Mouse (Mus musculus) midbrain, postnatal 0 days (tissue): ENCODE measurements around the gene Esr1. TPM values are rescaled to one million over a fixed set of nuclear protein-coding genes. Genes with fewer than 3 reads are reported as not detected.

Source experiments
- ATAC-seq: fragments of 200-750 bp; cut with Nextera tagmentation; 2 replicates; pipeline ENCODE4 v1.8.0; 2017; ENCODE audit warnings: moderate number of reproducible peaks, mild to moderate bottlenecking, moderate TSS enrichment, moderate library complexity; ENCODE audit not compliant: low FRiP score
- DNase-seq: peaks from one replicate; pipeline ENCODE4 v3.0.0-alpha.2; 2015; ENCODE audit warnings: low spot score
- H3K27ac ChIP-seq: fragments of 300-500 bp; sonication (generic); 2 replicates; pipeline ENCODE4 v1.5.1; 2014; ENCODE audit warnings: low read depth, mild to moderate bottlenecking, low read length, mixed read lengths
- H3K27me3 ChIP-seq: fragments of 300-500 bp; sonication (generic); 2 replicates; pipeline ENCODE4 v1.6.1; 2014; ENCODE audit warnings: low read length, control low read depth, mixed read lengths; ENCODE audit not compliant: insufficient read depth
- H3K36me3 ChIP-seq: fragments of 300-500 bp; sonication (generic); 2 replicates; pipeline ENCODE4 v1.6.1; 2014; ENCODE audit warnings: low read length, control low read depth, mixed read lengths; ENCODE audit not compliant: insufficient read depth
- H3K4me1 ChIP-seq: fragments of 300-500 bp; sonication (generic); 2 replicates; pipeline ENCODE4 v1.6.1; 2014; ENCODE audit warnings: mild to moderate bottlenecking, control low read depth, antibody characterized with exemption, low read length, mixed read lengths; ENCODE audit not compliant: insufficient read depth
- H3K4me2 ChIP-seq: fragments of 300-500 bp; sonication (generic); 2 replicates; pipeline ENCODE4 v1.6.1; 2014; ENCODE audit warnings: low read depth, mild to moderate bottlenecking, low read length, mixed read lengths; ENCODE audit not compliant: poor library complexity, severe bottlenecking
- H3K4me3 ChIP-seq: fragments of 300-500 bp; sonication (generic); 2 replicates; pipeline ENCODE4 v1.5.1; 2014; ENCODE audit warnings: low read depth, mild to moderate bottlenecking, low read length, moderate library complexity
- H3K9ac ChIP-seq: fragments of 300-500 bp; sonication (generic); replicated peaks from 2 replicates; pipeline ENCODE4 v1.6.1; 2014; ENCODE audit warnings: mild to moderate bottlenecking, low read length, moderate library complexity, mixed read lengths; ENCODE audit not compliant: poor library complexity, severe bottlenecking
- H3K9me3 ChIP-seq: fragments of 300-500 bp; sonication (generic); 2 replicates; pipeline ENCODE4 v1.6.1; 2016; ENCODE audit warnings: low read length, control low read depth
- CTCF ChIP-seq: IDR thresholded peaks from 2 replicates; pipeline ENCODE4 v1.5.1; 2016; ENCODE audit warnings: antibody characterized with exemption, mild to moderate bottlenecking
- WGBS: fragments of 180-500 bp; shearing (Covaris S2); extraction: QIAGEN DNeasy Blood & Tissue Kit; methylation state at CpG from one replicate; pipeline ENCODE4 v1.1.7; 2014; 5-methylcytosine and 5-hydroxymethylcytosine counted together
- polyA plus RNA-seq: library from polyadenylated mRNA; unstranded; fragments of >200 nt; fragmentation: Nextera tagmentation; extraction: Ambion mirVana; gene quantifications from 2 replicates; pipeline ENCODE4 v1.2.1, GENCODE M21; 2015
- total RNA-seq: library from RNA; depleted of rRNA; stranded (reverse); fragments of >200 nt; gene quantifications from 2 replicates; pipeline ENCODE4 v1.2.3, GENCODE M21; 2014; rRNA removed

The Esr1 gene
- total and polyA plus RNA-seq, 2 experiments from 2014 or later = 0.71 to 0.84 TPM

DNA sequence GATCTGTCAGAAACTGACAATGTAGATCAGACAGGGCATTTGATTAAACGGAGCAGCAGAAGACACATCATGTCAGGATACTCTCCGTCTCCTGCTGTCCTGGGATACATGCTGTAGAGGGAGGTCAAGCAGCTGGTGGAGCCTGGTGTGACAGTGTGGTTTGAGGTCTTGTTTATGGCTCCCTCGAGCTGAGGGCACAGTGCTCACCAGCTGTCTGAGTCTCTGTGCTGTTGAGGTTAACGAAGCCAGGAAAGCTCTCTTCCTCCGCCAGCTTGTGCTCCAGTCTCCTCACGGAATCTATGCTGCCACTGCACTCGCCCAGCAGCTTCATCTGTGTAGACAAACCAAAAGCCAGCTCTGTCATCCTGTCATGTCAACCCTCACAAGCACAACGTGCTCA, 429.9 kb downstream of the Esr1 start:
- H3K4me1 ChIP-seq = no peaks in the 10 kb centered on the region
- WGBS = 79% methylated on average over 8 of the region's 8 CpGs
- no peak for TF ChIP-seq CTCF
- H3K9me3 ChIP-seq = no peaks in the 10 kb centered on the region
- H3K9ac ChIP-seq = no peak overlapping the region
- H3K36me3 ChIP-seq = peaks cover 61% of the 10 kb centered on the region
- H3K4me3 ChIP-seq = no peak overlapping the region
- ATAC-seq = no peak
- H3K27me3 ChIP-seq = no peaks in the 10 kb centered on the region
- H3K4me2 ChIP-seq = no peak overlapping the region
- no peak for DNase-seq
- no peak overlapping the region for H3K27ac ChIP-seq

DNA sequence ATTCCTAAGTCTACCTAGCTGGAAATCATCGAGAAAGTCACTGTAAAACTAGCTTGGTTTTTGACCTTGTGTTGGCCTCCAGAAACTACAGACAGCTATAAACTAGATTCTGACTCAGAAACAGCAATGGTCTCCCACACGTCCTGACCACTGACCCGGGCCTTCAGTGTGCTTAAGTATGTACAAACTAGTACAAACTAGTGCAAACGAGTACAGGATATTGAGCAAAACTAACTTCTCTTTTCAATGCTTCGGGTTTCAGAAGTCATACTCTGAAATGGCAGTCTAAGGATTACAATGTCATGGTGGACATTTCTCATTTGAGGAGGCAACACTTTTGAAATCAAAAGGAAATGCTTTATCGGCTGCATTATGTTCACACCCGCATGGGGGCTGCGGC, 433.1 kb downstream of the Esr1 start:
- Histone ChIP-seq H3K9ac (no peak overlapping the region), H3K4me1 (no peaks in the 10 kb centered on the region), H3K4me3 (no peak overlapping the region), H3K36me3 (peaks cover 67% of the 10 kb centered on the region), H3K27ac (no peak overlapping the region), H3K27me3 (no peaks in the 10 kb centered on the region), H3K4me2 (no peak overlapping the region), H3K9me3 (no peaks in the 10 kb centered on the region)
- TF ChIP-seq CTCF = no peak
- no peak for DNase-seq
- 92% methylated on average over 8 of the region's 8 CpGs for WGBS
- no peak for ATAC-seq

GRCm38 (mm10) chr10:5045213-5045612, 433.8 kb downstream of the Esr1 start:
- Histone ChIP-seq H3K36me3 (peaks cover 61% of the 10 kb centered on the region), H3K4me1 (no peaks in the 10 kb centered on the region), H3K27ac (no peak overlapping the region), H3K4me3 (no peak overlapping the region), H3K9ac (no peak overlapping the region), H3K9me3 (no peaks in the 10 kb centered on the region), H3K4me2 (no peak overlapping the region), H3K27me3 (no peaks in the 10 kb centered on the region)
- WGBS = 79% methylated on average over 7 of the region's 7 CpGs
- no peak for DNase-seq
- ATAC-seq = no peak
- TF ChIP-seq CTCF = no peak

DNA sequence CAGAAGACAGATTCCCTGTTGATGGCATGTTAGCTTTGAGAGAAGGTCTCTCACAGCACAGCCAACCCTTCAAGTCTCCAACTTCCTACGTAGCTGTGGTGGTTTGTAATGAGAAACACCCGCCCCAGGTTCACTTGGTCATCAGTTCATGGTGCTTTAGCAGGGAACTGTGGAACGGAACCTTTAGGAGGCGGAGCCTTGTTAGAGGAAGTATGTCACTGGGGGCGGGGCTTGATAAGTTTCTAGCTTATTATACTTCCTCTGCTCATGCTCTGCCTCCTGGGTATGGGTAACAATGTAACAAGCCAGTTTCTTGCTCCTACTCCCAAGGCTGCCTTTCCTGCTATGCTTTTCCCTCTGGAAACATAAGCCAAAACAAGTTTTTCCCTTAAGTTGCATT, 434.3 kb downstream of the Esr1 start:
- H3K4me1 ChIP-seq = no peaks in the 10 kb centered on the region
- H3K27me3 ChIP-seq = no peaks in the 10 kb centered on the region
- H3K9ac ChIP-seq = no peak overlapping the region
- DNase-seq (no peak), ATAC-seq (no peak)
- no peak for TF ChIP-seq CTCF
- WGBS = 96% methylated on average over 5 of the region's 5 CpGs
- no peak overlapping the region for H3K4me3 ChIP-seq
- H3K27ac ChIP-seq = no peak overlapping the region
- no peaks in the 10 kb centered on the region for H3K9me3 ChIP-seq
- no peak overlapping the region for H3K4me2 ChIP-seq
- peaks cover 57% of the 10 kb centered on the region for H3K36me3 ChIP-seq

Other genes with a start within 250 kb of the Esr1 start
- gene Zbtb2, start 223.5 kb upstream of the Esr1 start, total RNA-seq = 17.7 and 18.5 TPM in 2 replicates
- 12.0 and 14.8 TPM in 2 replicates for gene Zbtb2, start 223.5 kb upstream of the Esr1 start, polyA plus RNA-seq
- 20.1 and 23.2 TPM in 2 replicates for gene Rmnd1, start 179.2 kb upstream of the Esr1 start, total RNA-seq
- gene Rmnd1, start 179.2 kb upstream of the Esr1 start, polyA plus RNA-seq = 24.6 and 25.5 TPM in 2 replicates
- gene Armt1, start 179.1 kb upstream of the Esr1 start, total RNA-seq = 12.8 and 16.5 TPM in 2 replicates
- 5.7 TPM in 2 replicates for gene Armt1, start 179.1 kb upstream of the Esr1 start, polyA plus RNA-seq
- gene Ccdc170, start 129.1 kb upstream of the Esr1 start, total RNA-seq = 0.52 and 1.5 TPM in 2 replicates
- gene Ccdc170, start 129.1 kb upstream of the Esr1 start, polyA plus RNA-seq = 0.47 and 0.48 TPM in 2 replicates